Mouse (Mus musculus) olfactory bulb, adult 2 months (tissue): ENCODE measurements around the gene Gpr68.

Experiments used
- CTCF ChIP-seq: fragments of 200-500 bp; IDR thresholded peaks from 2 replicates; pipeline ENCODE4 v1.5.1; 2012; ENCODE audit warnings: low read depth, mild to moderate bottlenecking, low read length, moderate library complexity; ENCODE audit not compliant: insufficient read depth
- POLR2A ChIP-seq: fragments of 200-500 bp; IDR thresholded peaks from 2 replicates; pipeline ENCODE4 v1.6.1; 2012; ENCODE audit warnings: mild to moderate bottlenecking, low read depth, low read length, moderate library complexity; ENCODE audit not compliant: insufficient read depth

DNA sequence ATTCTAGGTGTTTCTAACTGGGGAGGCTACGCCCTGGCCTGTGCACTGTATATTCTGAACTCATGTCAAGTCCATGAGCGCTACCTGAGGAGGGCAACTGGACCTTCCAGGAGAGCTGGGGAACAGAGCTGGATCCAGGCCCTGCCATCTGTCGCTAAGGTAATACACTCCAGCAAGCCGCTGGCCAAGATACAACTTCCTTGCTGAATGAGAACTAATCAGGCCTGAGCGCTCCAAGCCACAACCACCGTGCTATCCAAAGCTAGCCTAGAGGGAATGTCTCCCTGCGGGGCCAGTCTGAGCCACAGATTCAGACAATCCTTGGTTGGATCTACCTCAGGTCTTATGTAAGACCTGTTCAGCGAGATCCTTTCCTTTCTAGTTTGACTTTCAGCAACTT is 40.9 kb downstream of the Gpr68 start:
- TF ChIP-seq POLR2A: no peak
- no peak for TF ChIP-seq CTCF
